Mouse (Mus musculus) megakaryocyte progenitor cell, adult 5-6 weeks (primary cell): ENCODE data around the gene Adamtsl3. TPM values are rescaled to one million over a fixed set of nuclear protein-coding genes. Genes with fewer than 3 reads are reported as not detected.
"Not testable (repeated sequence)": the region's sequence is repeated elsewhere in the genome, so short reads cannot be mapped to it uniquely, and the experiment has no call there.

Source experiments
- ATAC-seq: replicated peaks from 2 replicates; pipeline ENCODE4 v1.8.0; 2016; ENCODE audit warnings: mild to moderate bottlenecking, moderate TSS enrichment, inconsistent platforms; ENCODE audit not compliant: poor library complexity
- total RNA-seq, 2 experiments: library from RNA; stranded (forward) in 1 of 2; stranded (reverse) in 1 of 2; fragments of 157-497, 149-512 nt in 1 of 2; fragments of 200-1000 nt in 1 of 2; gene quantifications; 2 replicates each; pipeline versions ENCODE4 v1.2.3 to v1.2.4; 2015 to 2017

Adamtsl3 gene
- total RNA-seq, 2 experiments from 2014 or later = 0.04 to 0.05 TPM

GRCm38 (mm10) chr7:82420329-82421052 lies 85.0 kb downstream of the Adamtsl3 start:
- not testable (repeated sequence) for ATAC-seq

- no peak for ATAC-seq
Observed at GRCm38 (mm10) chr7:82422561-82422960, 87.1 kb downstream of the Adamtsl3 start.

GRCm38 (mm10) chr7:82423602-82424001 lies 88.1 kb downstream of the Adamtsl3 start:
- no peak for ATAC-seq

GRCm38 (mm10) chr7:82424281-82424680 lies 88.8 kb downstream of the Adamtsl3 start:
- no peak for ATAC-seq

- ATAC-seq = no peak
Observed at GRCm38 (mm10) chr7:82425374-82425773, 89.9 kb downstream of the Adamtsl3 start.

- ATAC-seq = no peak
Observed at GRCm38 (mm10) chr7:82429447-82429846, 94.0 kb downstream of the Adamtsl3 start.

GRCm38 (mm10) chr7:82431572-82431971 lies 96.1 kb downstream of the Adamtsl3 start:
- no peak for ATAC-seq

- ATAC-seq = no peak
Observed at GRCm38 (mm10) chr7:82433226-82433625, 97.7 kb downstream of the Adamtsl3 start.

- ATAC-seq = no peak
Observed at GRCm38 (mm10) chr7:82458376-82458775, 122.9 kb downstream of the Adamtsl3 start.

- no peak for ATAC-seq
Observed at GRCm38 (mm10) chr7:82462921-82463523, 127.5 kb downstream of the Adamtsl3 start.

GRCm38 (mm10) chr7:82464364-82464763 lies 128.9 kb downstream of the Adamtsl3 start:
- ATAC-seq = no peak

- ATAC-seq = no peak
Observed at GRCm38 (mm10) chr7:82465437-82465836, 129.9 kb downstream of the Adamtsl3 start.

- ATAC-seq = no peak
Observed at GRCm38 (mm10) chr7:82476441-82477221, 141.1 kb downstream of the Adamtsl3 start.

GRCm38 (mm10) chr7:82478461-82478860 lies 143.0 kb downstream of the Adamtsl3 start:
- no peak for ATAC-seq

GRCm38 (mm10) chr7:82478861-82479755 lies 143.6 kb downstream of the Adamtsl3 start:
- no peak for ATAC-seq

GRCm38 (mm10) chr7:82483426-82483825 lies 147.9 kb downstream of the Adamtsl3 start:
- ATAC-seq = no peak

GRCm38 (mm10) chr7:82484834-82485233 lies 149.3 kb downstream of the Adamtsl3 start:
- no peak for ATAC-seq

GRCm38 (mm10) chr7:82485344-82485954 lies 150.0 kb downstream of the Adamtsl3 start:
- no peak for ATAC-seq

GRCm38 (mm10) chr7:82491018-82491417 lies 155.5 kb downstream of the Adamtsl3 start:
- ATAC-seq = no peak

GRCm38 (mm10) chr7:82492881-82493280 lies 157.4 kb downstream of the Adamtsl3 start:
- no peak for ATAC-seq
